Mouse (Mus musculus): ENCODE results near the gene Cd59a.
"Not testable (repeated sequence)": the region's sequence is repeated elsewhere in the genome, so short reads cannot be mapped to it uniquely, and the experiment has no call there.

Cd59a gene

DNA sequence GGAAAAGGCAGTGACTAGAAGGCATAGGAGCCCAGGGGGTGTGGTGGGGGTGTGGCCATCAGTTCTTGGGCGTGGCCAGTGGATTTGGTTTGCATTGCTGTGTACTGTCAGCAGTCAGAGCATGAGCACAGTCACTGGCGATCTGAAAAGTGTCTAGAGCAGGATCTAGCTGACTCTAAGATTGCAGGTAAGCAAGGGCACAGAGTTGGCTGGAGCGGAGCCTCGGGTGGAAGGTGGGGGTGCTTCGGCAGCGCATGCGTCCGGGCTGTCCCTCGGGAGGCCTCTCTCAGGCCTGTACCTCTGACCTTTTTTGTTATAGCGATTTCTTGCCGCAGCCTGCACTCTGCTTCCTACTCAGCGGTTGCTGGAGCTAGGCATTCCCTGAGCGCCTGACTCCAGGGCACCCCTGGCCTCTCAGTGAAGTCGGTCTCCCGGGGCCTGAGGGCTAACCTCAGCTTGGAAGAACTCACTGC, at the start of gene Cd59a:
TSS of gene Cd59a (plus strand) at position 61 of the 473 bp plus-strand sequence.
- DNase-seq (ENCODE audit: low spot score): peak; percentile 76

DNA sequence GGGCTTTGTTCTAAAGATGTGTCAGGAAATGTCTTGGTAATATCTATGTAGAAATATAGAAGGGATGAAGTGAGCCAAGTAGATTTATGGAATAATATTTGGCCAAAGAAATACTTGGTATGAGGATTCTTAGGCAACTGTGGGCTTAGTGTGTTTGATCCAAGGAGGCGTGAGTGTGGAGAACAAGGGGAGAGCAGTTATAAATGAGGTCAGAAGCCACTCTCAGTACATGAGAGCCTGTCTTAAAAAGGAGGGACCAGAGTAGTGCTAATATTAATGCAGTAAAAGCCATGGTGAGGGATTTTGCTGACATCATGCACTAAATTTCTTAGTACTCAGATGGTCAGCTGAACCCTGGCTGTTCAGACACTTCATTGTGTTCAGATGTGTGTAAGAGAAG, 37.2 kb upstream of the Cd59a start:
- DNase-seq (ENCODE audit: low spot score): no peak

DNA sequence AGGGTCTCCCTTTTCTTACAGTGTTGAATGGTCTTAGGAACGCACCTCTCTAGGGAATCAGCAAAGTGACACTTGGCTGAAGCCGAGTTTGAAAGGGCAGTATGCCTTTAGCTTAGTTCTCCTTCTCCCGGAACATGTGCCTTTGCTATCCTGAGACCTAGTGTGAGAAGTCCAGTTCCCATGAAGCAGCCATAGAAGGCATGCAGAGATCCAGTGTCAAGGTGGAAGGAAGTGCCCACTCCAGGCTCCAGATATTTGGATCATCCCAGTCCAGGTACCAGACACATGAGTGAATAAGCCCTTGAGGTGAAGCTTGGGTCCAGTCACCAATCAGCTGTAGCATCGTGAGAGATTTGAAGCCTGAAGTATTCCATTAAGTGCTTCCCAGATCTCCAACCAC, 36.6 kb upstream of the Cd59a start:
- no peak for DNase-seq (ENCODE audit: low spot score)

DNA sequence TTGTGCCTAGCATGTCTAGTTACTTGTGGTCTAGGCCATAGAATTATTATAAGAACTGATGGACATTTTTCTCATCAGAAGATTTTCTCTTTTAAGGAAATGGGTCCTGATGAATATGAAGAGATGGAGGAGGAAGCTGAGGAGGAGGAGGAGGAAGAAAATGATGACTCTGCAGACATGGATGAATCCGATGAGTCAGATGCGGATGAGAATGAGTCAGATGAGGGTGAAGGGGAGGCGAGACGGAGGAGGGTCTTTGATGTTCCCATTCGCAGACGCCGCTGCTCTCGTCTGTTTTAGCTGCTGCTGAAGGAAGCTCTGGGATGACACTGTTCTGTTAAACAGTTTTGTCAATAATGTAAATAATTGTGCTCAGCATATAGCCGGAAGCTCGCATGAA, 35.8 kb upstream of the Cd59a start:
- DNase-seq (ENCODE audit: low spot score): no peak

DNA sequence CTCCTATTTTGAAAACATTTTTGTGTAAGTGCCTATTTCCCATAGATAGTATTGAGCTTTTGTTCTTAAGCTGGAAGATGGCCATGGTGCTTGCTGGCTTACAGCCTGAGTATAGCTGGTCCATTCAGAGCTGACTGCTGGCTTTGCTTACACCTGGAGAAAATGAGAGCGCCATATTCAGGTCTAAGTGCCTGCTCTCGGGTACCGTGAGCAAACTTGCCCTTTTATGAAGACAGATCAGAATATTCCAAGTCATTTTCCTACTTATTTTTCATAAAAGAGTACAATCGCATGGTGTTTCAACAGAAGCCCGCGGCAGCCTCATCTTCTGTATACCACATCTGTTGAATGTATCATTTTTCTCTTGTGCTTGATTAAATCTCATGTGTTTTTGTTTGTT, 34.6 kb upstream of the Cd59a start:
- DNase-seq (ENCODE audit: low spot score): no peak

DNA sequence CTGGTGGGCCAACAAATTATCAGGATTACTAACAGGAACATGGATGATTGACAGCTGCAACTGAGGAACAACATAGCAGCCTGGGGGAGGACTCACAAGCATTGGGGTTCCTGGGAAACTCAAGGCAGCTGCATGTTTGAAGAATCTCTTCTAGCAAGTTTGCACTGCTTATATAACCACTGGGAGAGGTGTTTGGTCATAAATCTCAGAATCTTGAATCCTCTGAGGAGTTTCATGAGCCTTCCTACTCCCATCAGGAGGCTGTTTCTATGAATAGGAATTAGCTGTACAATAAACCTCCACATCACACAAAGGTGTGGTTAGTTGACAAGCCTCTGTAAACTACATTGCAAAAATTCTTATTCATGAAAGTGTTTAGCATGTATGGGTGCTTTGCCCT, 32.9 kb upstream of the Cd59a start:
- no peak for DNase-seq (ENCODE audit: low spot score)

DNA sequence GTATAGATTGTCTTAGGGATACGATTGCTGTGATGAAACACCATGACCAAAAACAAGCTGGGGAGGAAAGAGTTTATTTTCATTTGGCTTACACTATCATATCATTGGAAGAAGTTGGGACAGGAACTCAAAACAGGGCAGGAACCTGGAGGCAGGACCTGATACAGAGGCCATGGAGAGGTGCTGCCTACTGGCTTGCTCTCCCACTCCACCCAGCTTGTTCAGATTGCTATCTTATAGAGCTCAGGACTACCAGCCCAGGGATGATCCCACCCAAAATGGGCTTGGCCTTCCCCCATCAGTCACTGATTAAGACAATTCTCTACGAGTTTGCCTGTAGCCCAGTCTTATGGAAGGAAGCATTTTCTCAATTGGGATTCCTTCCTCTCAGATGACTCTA, 31.4 kb upstream of the Cd59a start:
- no peak for DNase-seq (ENCODE audit: low spot score)

DNA sequence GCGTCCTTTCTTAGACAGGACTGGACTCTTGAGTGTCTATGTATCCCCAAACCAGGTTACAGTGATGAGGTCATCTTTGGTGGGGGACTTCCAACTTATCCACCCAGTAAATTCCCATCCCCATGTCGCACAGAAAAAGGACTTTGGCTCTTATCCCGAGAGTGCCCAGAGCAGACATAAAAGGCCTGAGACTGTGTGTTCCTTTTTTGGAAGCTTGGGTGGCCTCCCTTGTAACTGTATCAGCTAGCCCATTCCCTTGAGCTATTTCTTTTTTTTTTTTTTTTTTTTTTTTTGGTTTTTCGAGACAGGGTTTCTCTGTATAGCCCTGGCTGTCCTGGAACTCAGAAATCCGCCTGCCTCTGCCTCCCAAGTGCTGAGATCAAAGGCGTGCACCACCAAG, 30.1 kb upstream of the Cd59a start, which contains the start of gene Gm10912:
TSS of gene Gm10912 (plus strand) at position 301 of the 400 bp plus-strand sequence.
- not testable (repeated sequence) for DNase-seq (ENCODE audit: low spot score)

DNA sequence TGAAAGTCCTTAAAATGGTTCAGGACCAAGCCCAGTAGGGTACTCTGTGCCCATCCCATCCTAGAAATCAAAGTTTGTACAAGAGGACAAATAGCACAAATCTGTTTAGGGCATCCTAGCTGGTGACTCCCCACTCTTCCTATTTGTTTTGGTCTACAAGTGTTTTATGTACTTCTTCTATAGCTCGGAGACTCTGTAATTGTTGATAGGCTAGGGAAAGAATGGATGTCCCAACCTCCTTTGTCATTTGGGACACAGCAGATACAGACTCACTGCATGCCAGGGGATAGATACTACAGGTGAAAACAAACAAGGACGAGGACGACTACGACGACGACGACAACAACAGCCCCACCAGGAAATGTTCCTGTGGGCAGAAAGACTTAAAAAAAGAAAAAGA, 27.2 kb upstream of the Cd59a start, which contains the start of gene Gm10799:
TSS of gene Gm10799 (minus strand) at position 101 of the 400 bp plus-strand sequence.
- DNase-seq (ENCODE audit: low spot score): not testable (repeated sequence)

DNA sequence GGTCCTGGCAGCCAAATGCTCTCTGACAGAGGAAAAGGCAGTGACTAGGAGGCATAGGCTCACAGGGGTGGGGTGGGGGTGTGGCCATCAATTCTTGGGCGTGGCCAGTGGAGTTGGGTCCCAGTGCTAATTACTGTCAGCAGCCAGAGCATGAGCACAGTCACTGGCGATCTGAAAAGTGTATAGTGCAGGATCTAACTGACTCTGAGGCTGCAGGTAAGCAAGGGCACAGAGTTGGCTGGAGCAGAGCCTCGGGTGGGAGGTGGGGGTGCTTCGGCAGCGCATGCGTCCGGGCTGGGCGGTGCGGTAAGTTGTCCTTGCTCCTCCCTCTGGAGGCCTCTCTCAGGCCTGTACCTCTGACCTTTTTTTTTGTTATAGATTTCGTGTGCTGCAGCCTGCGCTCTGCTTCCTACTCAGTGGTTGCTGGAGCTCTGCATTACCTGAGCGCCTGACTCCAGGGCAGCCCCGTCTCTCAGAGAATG, 25.9 kb upstream of the Cd59a start, which contains the start of gene Cd59b:
TSS of gene Cd59b (plus strand) at position 146 of the 482 bp plus-strand sequence.
- peak; percentile 59 for DNase-seq (ENCODE audit: low spot score)

DNA sequence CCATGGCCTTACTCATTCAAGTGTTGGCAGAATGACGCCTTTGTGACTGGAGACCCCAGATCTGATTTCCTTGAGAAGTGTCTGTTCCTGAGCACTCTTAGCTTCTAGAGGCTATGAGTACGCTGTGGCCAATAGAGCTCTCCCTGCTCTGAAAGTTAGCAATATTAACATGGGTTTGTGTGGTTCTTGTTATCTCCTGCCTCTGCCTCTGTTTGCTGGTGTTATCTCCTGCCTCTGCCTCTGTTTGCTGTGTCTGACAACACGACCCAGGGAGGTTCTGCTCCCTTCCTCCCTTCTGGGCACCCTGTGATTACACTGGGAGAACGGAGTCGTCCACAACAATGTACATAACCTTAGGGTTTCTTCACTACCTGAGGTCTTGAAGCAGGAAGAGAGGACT, 17.3 kb upstream of the Cd59a start:
- DNase-seq (ENCODE audit: low spot score): not testable (repeated sequence)

DNA sequence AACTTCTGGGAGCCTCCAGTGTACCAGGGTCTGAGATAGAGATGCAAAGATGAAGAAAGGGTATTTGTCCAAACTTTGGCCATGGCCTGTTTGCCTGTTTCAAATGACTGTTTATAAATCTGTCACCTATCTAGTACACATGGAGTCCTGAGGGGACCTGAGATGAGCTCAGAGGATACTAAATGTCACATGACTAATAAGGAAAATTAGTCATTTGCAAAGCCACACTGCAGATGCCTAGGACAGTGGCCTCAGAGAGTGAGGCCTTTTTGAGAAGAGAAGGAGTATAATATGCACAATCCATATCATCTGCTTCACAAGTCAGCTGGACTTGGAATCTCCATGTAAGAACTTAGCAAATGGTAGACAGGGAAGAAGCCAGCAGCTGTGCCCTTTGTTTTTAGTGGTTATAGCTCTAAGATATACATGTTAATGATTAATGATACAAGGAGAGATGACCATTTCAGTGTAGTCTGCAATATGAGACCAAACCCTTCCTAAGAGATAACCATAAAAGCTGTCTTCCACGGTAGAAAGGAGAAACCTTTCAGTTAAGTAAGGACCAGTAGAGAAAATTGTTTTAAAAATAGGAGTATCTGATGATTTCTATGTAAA, 14.1 kb upstream of the Cd59a start:
- not testable (repeated sequence) for DNase-seq (ENCODE audit: low spot score)

DNA sequence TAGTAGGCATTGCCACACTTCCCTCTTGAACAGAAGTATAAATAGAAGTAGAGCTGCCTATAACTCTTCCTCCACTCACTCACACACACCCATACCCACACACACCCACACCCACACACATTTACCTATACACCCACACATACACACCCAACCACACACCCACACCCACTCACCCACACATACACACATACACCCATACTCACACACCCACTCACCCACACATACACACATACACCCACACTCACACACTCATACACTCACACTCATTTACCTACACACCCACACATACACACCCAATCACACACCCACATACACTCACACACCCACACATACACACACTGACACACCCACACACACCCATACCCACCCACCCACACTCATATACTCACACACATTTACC, 13.1 kb upstream of the Cd59a start:
- no peak for DNase-seq (ENCODE audit: low spot score)

DNA sequence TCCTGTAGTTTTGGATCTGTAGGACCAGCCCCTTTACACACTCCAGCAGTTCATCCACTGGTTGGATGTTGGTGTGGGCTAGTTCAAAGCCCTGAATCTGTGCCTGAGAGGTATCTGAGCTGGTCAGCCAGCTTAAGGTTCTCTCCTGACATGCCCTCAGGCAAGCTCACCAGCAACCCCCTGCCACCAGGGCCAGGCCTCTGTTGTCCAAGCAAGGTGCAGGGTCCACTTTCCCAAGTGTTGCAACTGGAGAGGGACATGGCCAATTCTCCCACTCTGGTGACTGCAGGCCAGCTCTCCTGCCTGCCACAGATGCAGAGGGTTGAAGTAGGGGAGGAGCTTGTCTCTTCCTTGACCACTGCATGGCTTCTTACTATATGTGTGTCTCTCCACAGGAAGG, 11.6 kb upstream of the Cd59a start:
- not testable (repeated sequence) for DNase-seq (ENCODE audit: low spot score)

DNA sequence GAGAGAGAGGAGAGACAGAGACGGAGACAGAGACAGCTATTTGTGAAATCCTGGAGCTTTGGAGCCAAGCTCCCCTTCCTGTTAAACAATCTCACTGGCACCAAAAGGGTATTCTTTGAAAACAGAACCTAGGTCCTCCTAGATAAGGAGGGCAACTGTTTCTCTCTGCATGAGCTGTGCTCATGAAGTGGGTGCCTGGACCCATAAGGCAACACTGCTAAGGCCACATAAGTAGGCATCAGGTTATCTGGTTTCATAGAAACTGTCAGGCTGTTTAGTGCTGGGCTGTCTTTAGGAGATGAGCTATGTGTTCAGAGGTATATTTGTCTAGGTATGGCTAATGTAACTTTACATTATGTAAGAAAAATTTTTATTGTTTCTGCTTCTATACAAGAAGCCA, 8.0 kb upstream of the Cd59a start:
- not testable (repeated sequence) for DNase-seq (ENCODE audit: low spot score)

DNA sequence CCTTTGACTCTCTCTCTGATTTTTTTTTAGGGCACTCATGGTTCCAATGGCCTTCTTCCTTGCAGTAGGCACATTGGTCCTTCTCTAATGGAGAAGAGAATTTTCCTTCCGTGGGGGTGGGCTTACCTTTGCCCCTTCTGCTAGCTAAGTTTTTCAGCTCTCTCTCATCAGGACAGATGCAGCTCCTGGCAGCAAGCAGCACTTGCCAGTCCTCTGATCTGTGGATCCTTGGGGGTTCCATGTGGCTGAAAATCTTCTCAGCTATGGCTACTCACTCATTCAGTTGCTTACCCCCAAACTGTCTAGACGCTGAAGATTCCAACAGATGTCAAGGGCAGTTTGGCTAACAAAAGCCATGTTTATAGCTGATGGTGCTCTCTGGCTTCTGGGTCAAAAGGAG, 2.3 kb upstream of the Cd59a start:
- no peak for DNase-seq (ENCODE audit: low spot score)

DNA sequence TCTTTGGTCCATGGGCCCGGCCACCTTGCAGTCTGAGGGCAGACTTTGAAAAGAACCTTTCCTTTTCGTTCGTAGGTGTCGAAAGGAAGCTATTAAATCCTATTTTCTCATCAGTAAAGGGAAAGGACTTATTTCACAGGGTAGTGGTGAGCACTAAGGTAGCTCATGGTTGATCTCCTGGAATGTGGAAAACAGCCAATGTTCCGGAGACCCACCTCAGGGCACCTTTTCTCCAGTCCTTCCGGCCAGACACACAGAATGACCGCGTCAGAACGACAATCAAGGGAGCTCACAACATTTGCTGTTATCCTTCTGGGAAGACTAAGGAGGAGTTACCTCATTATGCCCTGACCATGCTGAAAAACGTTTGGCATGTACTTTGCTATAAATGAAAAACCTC, 655 bp downstream of the Cd59a start:
- no peak for DNase-seq (ENCODE audit: low spot score)

DNA sequence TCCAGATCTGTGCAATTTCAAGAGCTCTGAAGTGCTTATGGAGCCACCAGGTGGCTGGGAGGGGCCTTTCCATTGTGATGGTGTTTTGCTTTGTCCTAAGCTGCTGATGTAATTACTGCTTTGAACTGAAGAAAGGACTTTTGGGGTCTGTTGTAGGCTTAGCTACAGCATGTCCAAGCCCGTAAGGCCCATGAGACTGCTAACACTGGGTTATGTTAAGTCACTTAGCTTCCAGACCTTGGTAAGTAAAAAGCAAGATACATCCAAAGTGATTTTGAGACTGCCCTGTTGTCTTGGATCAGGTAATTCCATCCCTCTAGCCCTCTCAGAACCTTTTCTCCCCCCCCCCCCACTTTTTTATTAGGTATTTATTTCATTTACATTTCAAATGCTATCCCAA, 1.2 kb downstream of the Cd59a start:
- DNase-seq (ENCODE audit: low spot score): not testable (repeated sequence)

DNA sequence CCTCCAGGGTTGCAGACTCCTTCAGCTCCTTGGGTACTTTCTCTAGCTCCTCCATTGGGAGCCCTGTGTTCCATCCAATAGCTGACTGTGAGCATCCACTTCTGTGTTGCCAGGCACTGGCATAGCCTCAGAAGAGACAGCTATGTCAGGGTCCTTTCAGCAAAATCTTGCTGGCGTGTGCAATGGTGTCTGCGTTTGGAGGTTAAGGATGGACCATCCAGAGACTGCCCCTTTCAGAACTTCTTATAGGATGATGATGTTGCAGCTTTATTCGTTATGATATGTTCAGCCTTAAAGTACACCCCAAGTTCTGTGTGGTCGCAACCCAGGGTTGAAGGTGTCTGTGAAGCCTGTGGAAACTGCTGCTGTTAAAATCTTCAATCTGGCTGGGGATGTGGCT, 1.8 kb downstream of the Cd59a start:
- not testable (repeated sequence) for DNase-seq (ENCODE audit: low spot score)

DNA sequence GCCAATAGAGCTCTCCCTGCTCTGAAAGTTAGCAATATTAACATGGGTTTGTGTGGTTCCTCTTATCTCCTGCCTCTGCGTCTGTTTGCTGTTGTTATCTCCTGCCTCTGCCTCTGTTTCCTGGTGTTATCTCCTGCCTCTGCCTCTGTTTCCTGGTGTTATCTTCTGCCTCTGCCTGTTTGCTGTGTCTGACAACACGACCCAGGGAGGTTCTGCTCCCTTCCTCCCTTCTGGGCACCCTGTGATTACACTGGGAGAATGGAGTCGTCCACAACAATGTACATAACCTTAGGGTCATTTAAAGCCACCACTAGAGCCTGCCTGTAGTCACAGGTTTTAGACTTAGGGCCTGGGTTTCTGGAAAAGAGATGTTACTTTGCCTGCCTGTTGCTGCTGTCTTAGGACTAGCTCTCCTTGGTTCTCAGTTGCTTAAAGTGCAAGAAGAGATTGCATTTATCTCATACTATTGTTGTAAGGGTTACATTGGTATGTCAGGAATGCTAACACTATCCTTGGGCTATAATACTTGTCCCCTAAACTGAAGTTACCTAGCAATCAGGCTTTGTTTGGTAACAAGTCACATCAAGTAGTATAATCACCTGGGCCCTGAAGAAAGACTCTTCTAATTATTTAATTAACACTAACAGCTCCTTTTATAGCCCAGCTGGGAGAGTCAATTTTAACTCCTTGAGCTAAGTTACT, 3.1 kb downstream of the Cd59a start:
- DNase-seq (ENCODE audit: low spot score): no peak

DNA sequence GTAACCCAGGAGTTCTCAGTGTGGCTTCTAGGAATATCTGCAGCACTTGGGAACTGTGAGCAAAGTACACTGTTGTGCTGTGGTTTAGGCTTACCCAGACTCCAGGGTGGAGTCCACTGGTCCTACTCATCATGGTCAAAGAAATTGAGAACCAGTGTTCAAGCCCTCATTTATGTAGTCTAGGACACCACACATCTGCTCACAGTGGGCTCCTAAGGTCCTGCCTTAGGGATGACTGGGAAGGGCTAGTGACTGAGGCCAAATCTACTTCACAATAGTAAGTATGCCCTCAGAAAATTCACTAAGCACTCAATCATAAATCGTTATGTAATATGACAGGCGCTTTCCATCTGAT, 3.6 kb downstream of the Cd59a start:
- no peak for DNase-seq (ENCODE audit: low spot score)

DNA sequence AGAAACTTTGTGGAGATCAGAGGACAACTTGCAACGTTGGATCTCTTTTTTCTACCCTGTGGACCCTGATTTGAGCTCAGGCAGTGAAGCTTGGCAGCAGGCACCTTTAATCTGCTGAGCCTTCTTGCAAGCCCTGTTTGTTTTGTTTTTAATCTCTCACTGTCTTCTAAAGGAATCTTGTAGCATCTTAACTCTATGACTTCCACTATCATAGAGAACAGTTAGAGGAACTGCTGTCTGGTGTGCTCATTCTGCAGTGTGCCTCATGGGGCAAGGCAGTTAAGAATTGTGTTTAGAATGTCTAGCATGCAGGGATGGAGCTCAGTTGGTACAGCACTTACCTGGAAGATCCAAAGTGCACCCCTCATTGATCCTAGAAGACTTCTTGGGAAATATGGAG, 4.3 kb downstream of the Cd59a start:
- no peak for DNase-seq (ENCODE audit: low spot score)

DNA sequence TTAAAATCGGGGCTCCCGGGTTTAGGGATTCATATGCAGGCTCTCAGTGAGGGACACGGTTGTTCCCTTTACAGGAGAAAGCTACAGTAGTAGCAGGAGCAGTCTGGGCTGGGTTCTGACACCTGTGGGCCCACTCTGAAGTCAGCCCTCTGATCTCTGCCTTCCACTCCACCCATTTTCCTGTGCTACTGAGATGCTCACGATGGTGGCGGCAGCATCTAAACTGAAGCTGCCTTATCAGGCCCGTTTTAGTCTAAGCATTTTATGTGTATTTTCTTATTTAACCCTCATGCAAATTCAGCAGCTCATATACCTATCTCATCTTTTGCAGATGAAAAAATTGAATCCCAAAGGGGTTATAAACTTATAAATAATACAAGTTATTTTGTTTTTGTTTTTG, 9.2 kb downstream of the Cd59a start:
- no peak for DNase-seq (ENCODE audit: low spot score)

Data from ovary, postnatal 36 days (tissue).